ENCODE assay signal across 22 mouse cellular contexts in the genomic region with DNA sequence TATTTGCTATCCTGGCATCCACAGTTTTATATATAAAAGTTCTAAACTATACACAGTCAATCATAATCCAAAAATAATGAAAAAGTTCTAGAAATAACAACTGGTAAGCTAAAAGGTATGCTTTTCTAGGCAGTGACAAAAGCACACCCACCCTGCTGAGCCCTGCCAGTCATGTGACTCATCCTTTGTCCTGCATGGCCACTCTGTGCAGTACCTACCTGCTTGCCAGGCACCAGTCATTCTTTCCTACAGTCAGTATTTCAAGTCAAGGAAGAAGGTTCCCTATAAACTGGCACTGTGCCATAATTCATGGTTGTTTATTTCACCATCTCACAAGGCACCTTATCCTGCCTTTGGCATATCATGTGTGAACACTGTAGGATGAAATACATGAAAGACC. TPM values are rescaled to one million over a fixed set of nuclear protein-coding genes. Genes with fewer than 3 reads are reported as not detected.
DNase-seq lines count a peak whose midpoint lies in the region; ATAC-seq and TF ChIP-seq lines count a peak whose summit lies in the region.
"Had no signal": no experiment of that assay in that cellular context is flagged by ENCODE, and none has a peak within 500 bp of the region (broad histone marks: within the 10 kb centered on the region; RNA-seq: fewer than 3 reads in every experiment).

No protein-coding gene starts in this region.

- no peak overlapping the region for H3K4me3 ChIP-seq in forebrain, embryonic 11.5 days (ENCODE audit: low read depth, low read length)
- no peak overlapping the region for H3K4me3 ChIP-seq in forebrain, postnatal 0 days (ENCODE audit: low read depth, low read length)
- no peak overlapping the region for H3K4me3 ChIP-seq in hindbrain, embryonic 14.5 days (replicated peaks; ENCODE audit: low read length)
- H3K4me3 ChIP-seq in hindbrain, embryonic 10.5 days: no peak overlapping the region
- H3K4me3 ChIP-seq in neural tube, embryonic 12.5 days: no peak overlapping the region
- H3K4me3 ChIP-seq: embryonic facial prominence, embryonic 12.5 days; intestine, embryonic 15.5 days; left cerebral cortex, adult 2 months; limb, embryonic 15.5 days; neural tube, embryonic 13.5 days had no signal

- no peak overlapping the region for H3K27ac ChIP-seq in forebrain, embryonic 11.5 days (ENCODE audit: low read depth, low read length)
- no peak overlapping the region for H3K27ac ChIP-seq in forebrain, postnatal 0 days (ENCODE audit: low read depth, low read length)
- no peak overlapping the region for H3K27ac ChIP-seq in hindbrain, embryonic 14.5 days
- H3K27ac ChIP-seq in hindbrain, embryonic 10.5 days: no peak overlapping the region
- H3K27ac ChIP-seq in neural tube, embryonic 12.5 days: no peak overlapping the region
- H3K27ac ChIP-seq: embryonic facial prominence, embryonic 12.5 days; intestine, embryonic 15.5 days; left cerebral cortex, adult 2 months; limb, embryonic 15.5 days; liver, embryonic 14.5 days; neural tube, embryonic 13.5 days had no signal

- no peaks in the 10 kb centered on the region for H3K4me1 ChIP-seq in forebrain, embryonic 11.5 days (replicated peaks; ENCODE audit: control insufficient read depth, insufficient read depth, low read length)
- H3K4me1 ChIP-seq in forebrain, postnatal 0 days (ENCODE audit: insufficient read depth): no peaks in the 10 kb centered on the region
- H3K4me1 ChIP-seq in hindbrain, embryonic 14.5 days (replicated peaks; ENCODE audit: control insufficient read depth, insufficient read depth, low read length): 0 out of 2 replicates have a peak, but pooled peaks cover 5% of the 10 kb centered on the region
- no peaks in the 10 kb centered on the region for H3K4me1 ChIP-seq in hindbrain, embryonic 10.5 days (replicated peaks)
- H3K4me1 ChIP-seq in neural tube, embryonic 12.5 days: no peaks in the 10 kb centered on the region
- H3K4me1 ChIP-seq: embryonic facial prominence, embryonic 12.5 days; intestine, embryonic 15.5 days; limb, embryonic 15.5 days had no signal

- no peaks in the 10 kb centered on the region for H3K9me3 ChIP-seq in forebrain, embryonic 11.5 days (ENCODE audit: control insufficient read depth, low read length)
- no peaks in the 10 kb centered on the region for H3K9me3 ChIP-seq in forebrain, postnatal 0 days (ENCODE audit: low read length)
- H3K9me3 ChIP-seq in hindbrain, embryonic 14.5 days (ENCODE audit: control insufficient read depth, low read length): no peaks in the 10 kb centered on the region
- H3K9me3 ChIP-seq in hindbrain, embryonic 10.5 days: no peaks in the 10 kb centered on the region
- H3K9me3 ChIP-seq in neural tube, embryonic 12.5 days: no peaks in the 10 kb centered on the region
- H3K9me3 ChIP-seq: embryonic facial prominence, embryonic 12.5 days; intestine, embryonic 15.5 days; limb, embryonic 15.5 days; neural tube, embryonic 13.5 days had no signal

- no peaks in the 10 kb centered on the region for H3K27me3 ChIP-seq in forebrain, embryonic 11.5 days (ENCODE audit: control insufficient read depth, insufficient read depth, low read length)
- H3K27me3 ChIP-seq in forebrain, postnatal 0 days (ENCODE audit: insufficient read depth, low read length): no peaks in the 10 kb centered on the region
- H3K27me3 ChIP-seq in hindbrain, embryonic 14.5 days (ENCODE audit: control insufficient read depth, insufficient read depth, low read length): no peaks in the 10 kb centered on the region
- no peaks in the 10 kb centered on the region for H3K27me3 ChIP-seq in hindbrain, embryonic 10.5 days (ENCODE audit: insufficient read depth, poor library complexity, severe bottlenecking)
- no peaks in the 10 kb centered on the region for H3K27me3 ChIP-seq in neural tube, embryonic 12.5 days (replicated peaks)
- H3K27me3 ChIP-seq: embryonic facial prominence, embryonic 12.5 days; intestine, embryonic 15.5 days; limb, embryonic 15.5 days; neural tube, embryonic 13.5 days had no signal

- H3K9ac ChIP-seq in forebrain, embryonic 11.5 days (ENCODE audit: low read length): no peak overlapping the region
- H3K9ac ChIP-seq in forebrain, postnatal 0 days: no peak overlapping the region
- H3K9ac ChIP-seq in hindbrain, embryonic 14.5 days: no peak overlapping the region
- H3K9ac ChIP-seq in neural tube, embryonic 12.5 days: no peak overlapping the region
- H3K9ac ChIP-seq: embryonic facial prominence, embryonic 12.5 days; intestine, embryonic 15.5 days; limb, embryonic 15.5 days; liver, embryonic 14.5 days; neural tube, embryonic 13.5 days had no signal

- H3K4me2 ChIP-seq in forebrain, embryonic 11.5 days (ENCODE audit: low read depth, low read length, severe bottlenecking): no peak overlapping the region
- no peak overlapping the region for H3K4me2 ChIP-seq in forebrain, postnatal 0 days (ENCODE audit: low read depth)
- H3K4me2 ChIP-seq in hindbrain, embryonic 14.5 days (replicated peaks): no peak overlapping the region
- H3K4me2 ChIP-seq in neural tube, embryonic 12.5 days (replicated peaks): no peak overlapping the region
- H3K4me2 ChIP-seq: embryonic facial prominence, embryonic 12.5 days; intestine, embryonic 15.5 days; limb, embryonic 15.5 days; neural tube, embryonic 13.5 days had no signal

- no peak for DNase-seq in forebrain, embryonic 11.5 days (ENCODE audit: low spot score)
- DNase-seq in forebrain, postnatal 0 days: no peak
- DNase-seq in hindbrain, embryonic 14.5 days (ENCODE audit: low spot score): no peak
- no peak for DNase-seq in hindbrain, embryonic 10.5 days (ENCODE audit: low spot score)
- DNase-seq in neural tube, embryonic 10.5 days (ENCODE audit: extremely low spot score, low spot score): no peak
- DNase-seq in left cerebral cortex, postnatal 25 days (ENCODE audit: low spot score in 2 of 2): no peak
- DNase-seq: adrenal gland, postnatal 14 days; gastrocnemius, postnatal 36 days; heart, postnatal 36 days; kidney, adult 8-10 months; kidney, postnatal 10 days; left cerebral cortex, postnatal 4 days; lung, postnatal 4 days; thymus, postnatal 14 days had no signal

- peak; percentile 71; the same call in 1 of the 2 replicates for ATAC-seq in forebrain, embryonic 11.5 days (replicated peaks; ENCODE audit: low FRiP score)
- ATAC-seq in forebrain, postnatal 0 days: no peak
- ATAC-seq in hindbrain, embryonic 14.5 days (ENCODE audit: low FRiP score): peak; percentile 60; the same call in 1 of the 2 replicates
- ATAC-seq in neural tube, embryonic 12.5 days (ENCODE audit: low FRiP score, low read depth): 0 out of 2 replicates have a peak, but pooled peaks have one; percentile 37
- ATAC-seq: intestine, embryonic 15.5 days had no signal

- no peaks in the 10 kb centered on the region for H3K36me3 ChIP-seq in forebrain, embryonic 11.5 days (ENCODE audit: control insufficient read depth, insufficient read depth, low read length)
- no peaks in the 10 kb centered on the region for H3K36me3 ChIP-seq in forebrain, postnatal 0 days (ENCODE audit: insufficient read depth)
- H3K36me3 ChIP-seq in hindbrain, embryonic 14.5 days (replicated peaks; ENCODE audit: control insufficient read depth, insufficient read depth): no peaks in the 10 kb centered on the region; the same call in 1 of the 2 replicates
- 0 out of 2 replicates have a peak, but pooled peaks cover 2% of the 10 kb centered on the region for H3K36me3 ChIP-seq in hindbrain, embryonic 10.5 days
- no peaks in the 10 kb centered on the region for H3K36me3 ChIP-seq in neural tube, embryonic 12.5 days
- H3K36me3 ChIP-seq: embryonic facial prominence, embryonic 12.5 days; intestine, embryonic 15.5 days; limb, embryonic 15.5 days; neural tube, embryonic 13.5 days had no signal

- TF ChIP-seq CTCF in forebrain, postnatal 0 days (IDR thresholded peaks at IDR 0.05; ENCODE audit: low read depth): no peak

- intact Hi-C loops in left cerebral cortex, postnatal 25 days (cut with DNase I): no loop called here

RNA-seq across cellular contexts. Expression of a gene that starts 37.2 kb away (rescaled TPM):
- 18.2 and 21.1 TPM in 2 replicates for polyA plus RNA-seq in forebrain, embryonic 11.5 days (2014; fragmentation: Nextera tagmentation; extraction: Ambion mirVana)
- 31.2 and 63.7 TPM in 2 replicates for total RNA-seq in forebrain, postnatal 0 days (2014; rRNA removed)
- polyA plus RNA-seq in forebrain, postnatal 0 days (2015; fragmentation: Nextera tagmentation; extraction: Ambion mirVana): 13.9 and 20.8 TPM in 2 replicates
- 125 and 130 TPM in 2 replicates for polyA plus RNA-seq in hindbrain, embryonic 14.5 days (2014; fragmentation: Nextera tagmentation; extraction: Ambion mirVana)
- polyA plus RNA-seq in hindbrain, embryonic 10.5 days (2016; fragmentation: Nextera tagmentation; extraction: Ambion mirVana): 9.9 and 17.6 TPM in 2 replicates
- 58.1 and 59.7 TPM in 2 replicates for polyA plus RNA-seq in neural tube, embryonic 12.5 days (2016; fragmentation: Nextera tagmentation; extraction: Ambion mirVana)
- total RNA-seq in left cerebral cortex, postnatal 25 days (2021): 10 to 100 TPM; 38.3 to 46.1 TPM
- total RNA-seq: megakaryocyte-erythroid progenitor cell, adult 5-6 weeks had no signal
